Mouse (Mus musculus) limb, embryonic 15.5 days (tissue): ENCODE data around the gene Thoc5. TPM values are rescaled to one million over a fixed set of nuclear protein-coding genes. Genes with fewer than 3 reads are reported as not detected.

Experiments used
- ATAC-seq: fragments of 200-750 bp; cut with Nextera tagmentation; 2 replicates; pipeline ENCODE4 v1.8.0; 2017; ENCODE audit warnings: low read depth, moderate TSS enrichment; ENCODE audit not compliant: insufficient number of reproducible peaks, low FRiP score, low TSS enrichment
- H3K27ac ChIP-seq: fragments of 300-500 bp; sonication (generic); 2 replicates; pipeline ENCODE4 v1.5.1; 2015; ENCODE audit warnings: moderate library complexity, mild to moderate bottlenecking, inconsistent platforms
- H3K27me3 ChIP-seq: fragments of 300-500 bp; sonication (generic); 2 replicates; pipeline ENCODE4 v1.6.1; 2015; ENCODE audit warnings: inconsistent platforms
- H3K36me3 ChIP-seq: fragments of 300-500 bp; sonication (generic); 2 replicates; pipeline ENCODE4 v1.6.1; 2015; ENCODE audit warnings: inconsistent platforms
- H3K4me1 ChIP-seq: fragments of 300-500 bp; sonication (generic); 2 replicates; pipeline ENCODE4 v1.6.1; 2015; ENCODE audit warnings: inconsistent platforms
- H3K4me2 ChIP-seq: fragments of 300-500 bp; sonication (generic); 2 replicates; pipeline ENCODE4 v1.6.1; 2015; ENCODE audit warnings: mild to moderate bottlenecking, inconsistent platforms
- H3K4me3 ChIP-seq: fragments of 300-500 bp; sonication (generic); 2 replicates; pipeline ENCODE4 v1.5.1; 2015; ENCODE audit warnings: mild to moderate bottlenecking, inconsistent platforms
- H3K9ac ChIP-seq: fragments of 300-500 bp; sonication (generic); 2 replicates; pipeline ENCODE4 v1.6.1; 2015; ENCODE audit warnings: inconsistent platforms
- H3K9me3 ChIP-seq: fragments of 300-500 bp; sonication (generic); 2 replicates; pipeline ENCODE4 v1.6.1; 2016; ENCODE audit warnings: inconsistent platforms
- WGBS: fragments of 180-500 bp; shearing (Covaris S2); methylation state at CpG from one replicate; pipeline ENCODE4 v1.1.7; 2015; 5-methylcytosine and 5-hydroxymethylcytosine counted together
- polyA plus RNA-seq: library from polyadenylated mRNA; unstranded; fragments of >200 nt; fragmentation: Nextera tagmentation; extraction: Ambion mirVana; gene quantifications from 2 replicates; pipeline ENCODE4 v1.2.1, GENCODE M21; 2015

Gene Thoc5
- polyA plus RNA-seq, 1 experiment from 2014 or later, result 28.8 TPM

- Histone ChIP-seq H3K9ac (no peak overlapping the region), H3K27me3 (peaks cover 4% of the 10 kb centered on the region; the same call in 1 of the 2 replicates), H3K4me2 (no peak overlapping the region), H3K4me1 (peaks cover 4% of the 10 kb centered on the region; the same call in 1 of the 2 replicates), H3K36me3 (no peaks in the 10 kb centered on the region), H3K9me3 (no peaks in the 10 kb centered on the region), H3K4me3 (no peak overlapping the region), H3K27ac (no peak overlapping the region)
- no peak for ATAC-seq
- 23% methylated on average over 6 of the region's 6 CpGs for WGBS
These were observed 68.1 kb downstream of the Thoc5 start for GRCm38 (mm10) chr11:4963099-4963808.

GRCm38 (mm10) chr11:4966325-4966724 lies 71.2 kb downstream of the Thoc5 start:
- 64% methylated on average over 2 of the region's 2 CpGs for WGBS
- no peak for ATAC-seq
- no peaks in the 10 kb centered on the region; the same call in 1 of the 2 replicates for H3K27me3 ChIP-seq

DNA sequence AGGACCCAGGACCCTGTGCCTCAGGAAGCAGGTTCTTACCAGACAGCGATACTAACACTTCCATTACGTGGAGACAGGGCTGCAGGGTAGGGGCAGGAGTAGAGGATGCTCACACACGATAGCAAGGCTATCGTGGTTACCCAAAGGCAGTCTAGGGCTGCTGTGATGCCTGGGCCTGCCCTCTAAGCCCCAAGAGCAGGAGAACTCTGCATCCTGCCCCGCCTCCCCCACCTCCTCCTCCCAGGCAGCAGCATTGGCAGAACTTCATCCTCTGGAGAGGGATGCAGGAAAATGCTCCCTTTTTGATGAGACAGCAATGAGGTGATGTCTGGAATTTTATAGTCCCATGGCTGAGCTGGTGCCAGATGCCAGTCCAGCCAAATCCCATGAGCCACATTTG lies 71.8 kb downstream of the Thoc5 start:
- no peak overlapping the region for H3K4me3 ChIP-seq
- ATAC-seq, result no peak
- H3K27ac ChIP-seq, result no peak overlapping the region
- H3K4me1 ChIP-seq, result peaks cover 8% of the 10 kb centered on the region; the same call in 1 of the 2 replicates
- H3K9ac ChIP-seq, result no peak overlapping the region
- no peaks in the 10 kb centered on the region for H3K9me3 ChIP-seq
- 52% methylated on average over 5 of the region's 5 CpGs for WGBS
- H3K36me3 ChIP-seq, result no peaks in the 10 kb centered on the region
- no peaks in the 10 kb centered on the region; the same call in 1 of the 2 replicates for H3K27me3 ChIP-seq
- no peak overlapping the region for H3K4me2 ChIP-seq

More at GRCm38 (mm10) chr11:4966325-4966724, 71.2 kb downstream of the Thoc5 start:
- Histone ChIP-seq H3K4me3 (no peak overlapping the region), H3K36me3 (no peaks in the 10 kb centered on the region), H3K27ac (no peak overlapping the region), H3K9ac (no peak overlapping the region), H3K4me2 (no peak overlapping the region), H3K4me1 (peaks cover 8% of the 10 kb centered on the region; the same call in 1 of the 2 replicates), H3K9me3 (no peaks in the 10 kb centered on the region)

DNA sequence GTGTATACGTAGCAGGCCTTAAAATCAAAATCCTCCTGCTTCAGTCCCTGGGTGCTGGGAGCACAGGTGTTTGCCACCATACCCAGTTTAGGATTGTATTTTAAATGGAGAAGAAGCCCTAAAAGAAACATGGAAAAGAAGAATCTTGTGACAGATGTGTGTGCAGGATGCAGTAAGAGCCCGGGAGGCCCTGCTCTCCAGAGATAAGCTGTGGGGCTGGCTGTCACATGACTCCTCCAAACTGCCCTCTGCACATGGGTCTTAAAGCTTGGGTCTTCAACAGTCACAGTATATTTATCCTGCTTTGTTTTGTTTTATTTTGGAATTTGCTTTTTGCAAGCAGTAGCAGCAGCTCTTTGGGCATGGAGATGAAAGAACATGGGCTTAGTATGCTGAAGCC lies 72.4 kb downstream of the Thoc5 start:
- Histone ChIP-seq H3K27me3 (no peaks in the 10 kb centered on the region; the same call in 1 of the 2 replicates), H3K36me3 (no peaks in the 10 kb centered on the region), H3K9ac (no peak overlapping the region), H3K9me3 (no peaks in the 10 kb centered on the region), H3K4me2 (no peak overlapping the region), H3K4me1 (peaks cover 8% of the 10 kb centered on the region; the same call in 1 of the 2 replicates), H3K4me3 (no peak overlapping the region), H3K27ac (no peak overlapping the region)
- 35% methylated on average over 2 of the region's 2 CpGs for WGBS
- no peak for ATAC-seq

- H3K27ac ChIP-seq, result 0 out of 2 replicates have a peak overlapping the region, but pooled peaks have one; percentile 48
- H3K4me3 ChIP-seq, result no peak overlapping the region
- 38% methylated on average over 10 of the region's 10 CpGs for WGBS
- no peak for ATAC-seq
- no peaks in the 10 kb centered on the region for H3K9me3 ChIP-seq
- H3K4me2 ChIP-seq, result no peak overlapping the region
- no peaks in the 10 kb centered on the region for H3K36me3 ChIP-seq
- no peak overlapping the region for H3K9ac ChIP-seq
- H3K27me3 ChIP-seq, result no peaks in the 10 kb centered on the region; the same call in 1 of the 2 replicates
- peaks cover 8% of the 10 kb centered on the region; the same call in 1 of the 2 replicates for H3K4me1 ChIP-seq
These were observed 73.3 kb downstream of the Thoc5 start for GRCm38 (mm10) chr11:4968376-4968775.

GRCm38 (mm10) chr11:4972967-4973870 lies 78.1 kb downstream of the Thoc5 start:
- Histone ChIP-seq H3K27me3 (peaks cover 20% of the 10 kb centered on the region), H3K4me1 (peaks cover 4% of the 10 kb centered on the region; the same call in 1 of the 2 replicates), H3K27ac (no peak overlapping the region), H3K9ac (no peak overlapping the region), H3K9me3 (no peaks in the 10 kb centered on the region), H3K36me3 (no peaks in the 10 kb centered on the region), H3K4me3 (no peak overlapping the region), H3K4me2 (no peak overlapping the region)
- ATAC-seq, result no peak
- 53% methylated on average over 13 of the region's 13 CpGs for WGBS

- H3K27me3 ChIP-seq, result peaks cover 20% of the 10 kb centered on the region; the same call in 1 of the 2 replicates
These were observed 78.7 kb downstream of the Thoc5 start for GRCm38 (mm10) chr11:4973871-4974256.

DNA sequence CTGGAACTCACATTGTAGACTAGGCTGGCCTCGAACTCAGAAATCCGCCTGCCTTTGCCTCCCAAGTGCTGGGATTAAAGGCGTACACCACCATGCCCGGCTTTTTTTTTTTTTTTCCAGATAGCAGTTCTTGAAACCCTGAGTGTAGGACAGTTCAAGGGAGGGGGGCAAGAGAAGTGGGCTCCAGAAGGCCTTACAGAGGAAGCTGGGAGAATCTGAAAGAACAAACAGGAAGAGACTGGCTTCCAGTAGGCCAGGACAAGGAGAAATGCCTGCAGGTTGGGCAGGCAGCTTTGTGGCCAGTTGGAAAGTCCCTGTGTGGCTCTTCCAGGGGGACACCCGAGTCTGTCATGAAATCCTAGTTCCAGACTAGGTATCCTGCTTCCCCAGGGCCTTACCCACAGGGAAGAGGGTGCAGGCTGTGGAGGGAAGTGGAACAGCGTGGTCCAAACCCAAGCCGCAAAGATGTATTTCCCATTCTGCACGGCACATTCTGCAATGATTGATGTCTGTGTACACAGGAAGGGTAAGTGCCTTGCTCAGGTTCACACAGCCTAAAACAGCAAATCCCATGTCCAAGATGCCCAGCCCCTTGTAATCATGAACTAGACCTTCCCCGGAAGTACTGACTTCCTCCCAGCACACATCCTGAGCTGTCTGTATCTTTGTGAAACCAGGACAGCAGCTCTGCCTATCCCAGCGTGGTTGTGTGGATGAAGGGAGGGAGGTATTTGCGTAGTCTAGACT lies 79.4 kb downstream of the Thoc5 start:
- Histone ChIP-seq H3K4me1 (no peaks in the 10 kb centered on the region), H3K36me3 (no peaks in the 10 kb centered on the region), H3K9ac (no peak overlapping the region), H3K4me2 (no peak overlapping the region), H3K27me3 (peaks cover 20% of the 10 kb centered on the region; the same call in 1 of the 2 replicates), H3K9me3 (no peaks in the 10 kb centered on the region), H3K4me3 (no peak overlapping the region), H3K27ac (no peak overlapping the region)
- no peak for ATAC-seq
- 76% methylated on average over 11 of the region's 11 CpGs for WGBS

More at GRCm38 (mm10) chr11:4973871-4974256, 78.7 kb downstream of the Thoc5 start:
- H3K36me3 ChIP-seq, result no peaks in the 10 kb centered on the region
- whole genome bisulfite sequencing, result 85% methylated on average over 2 of the region's 2 CpGs
- no peak overlapping the region for H3K27ac ChIP-seq
- H3K4me1 ChIP-seq, result no peaks in the 10 kb centered on the region
- no peak for ATAC-seq
- no peak overlapping the region for H3K4me3 ChIP-seq
- no peak overlapping the region for H3K4me2 ChIP-seq
- H3K9me3 ChIP-seq, result no peaks in the 10 kb centered on the region
- H3K9ac ChIP-seq, result no peak overlapping the region

DNA sequence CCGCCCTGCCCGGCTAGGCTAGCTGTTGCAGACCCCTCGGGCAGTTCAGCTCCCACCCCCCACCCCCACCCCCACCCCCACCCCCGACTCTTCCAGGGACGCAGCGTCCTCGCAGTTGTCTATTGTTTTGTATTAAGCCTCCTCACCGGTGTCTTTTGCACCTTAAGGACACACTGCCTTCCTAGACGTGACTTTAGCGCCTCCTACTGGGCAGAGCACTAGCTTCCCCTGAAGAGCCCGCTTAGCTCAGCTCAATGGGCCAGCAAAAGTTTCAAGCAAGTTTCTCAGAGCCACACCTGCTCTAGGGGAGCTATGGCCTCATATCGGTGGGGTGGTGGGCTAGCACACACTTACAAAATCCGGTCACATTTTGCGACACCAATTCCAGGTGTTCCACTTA lies 80.5 kb downstream of the Thoc5 start:
- ATAC-seq, result 0 out of 2 replicates have a peak, but pooled peaks have one; percentile 31
- Histone ChIP-seq H3K4me2 (no peak overlapping the region), H3K27me3 (peaks cover 20% of the 10 kb centered on the region; the same call in 1 of the 2 replicates), H3K4me1 (no peaks in the 10 kb centered on the region), H3K9me3 (no peaks in the 10 kb centered on the region), H3K4me3 (no peak overlapping the region), H3K9ac (no peak overlapping the region), H3K36me3 (no peaks in the 10 kb centered on the region), H3K27ac (no peak overlapping the region)
- 6% methylated on average over 14 of the region's 14 CpGs for WGBS
